Comparison of ENCODE assay signal across 8 mouse cellular contexts in genomic region chr8:94950046-94950445, GRCm38 (mm10). TPM values are rescaled to one million over a fixed set of nuclear protein-coding genes. Genes with fewer than 3 reads are reported as not detected.
DNase-seq lines count a peak whose midpoint lies in the region; ATAC-seq lines count a peak whose summit lies in the region.

No protein-coding gene starts in this region.

- H3K36me3 ChIP-seq in intestine, embryonic 14.5 days (ENCODE audit: control insufficient read depth, insufficient read depth, low read length) = no peaks in the 10 kb centered on the region

- 10% methylated on average over 4 of the region's 4 CpGs for WGBS in intestine, embryonic 14.5 days

- no peak overlapping the region for H3K27ac ChIP-seq in intestine, embryonic 14.5 days (ENCODE audit: low read depth)

- H3K9ac ChIP-seq in intestine, embryonic 14.5 days (ENCODE audit: low read length) = no peak overlapping the region

- ATAC-seq in intestine, embryonic 14.5 days (replicated peaks; ENCODE audit: low FRiP score, low TSS enrichment, low read depth) = peak; percentile 61
- peak; percentile 64 for ATAC-seq in megakaryocyte progenitor cell, adult 5-6 weeks (replicated peaks; ENCODE audit: poor library complexity)

- no peaks in the 10 kb centered on the region for H3K27me3 ChIP-seq in intestine, embryonic 14.5 days (replicated peaks; ENCODE audit: control insufficient read depth, insufficient read depth, low read length)

- no peaks in the 10 kb centered on the region for H3K9me3 ChIP-seq in intestine, embryonic 14.5 days (ENCODE audit: control insufficient read depth, low read length)

- peak; percentile 87 for DNase-seq in adipocyte (ENCODE audit: low spot score)
- DNase-seq in cerebellum, postnatal 36 days = peak; percentile 78 to 84
- peak; percentile 37 to 50 for DNase-seq in gastrocnemius, adult 8-10 months (ENCODE audit: low spot score in 2 of 2)
- DNase-seq in intestine, embryonic 14.5 days (ENCODE audit: low spot score) = peak; percentile 81
- DNase-seq in left cerebral cortex, adult 9 months (ENCODE audit: low spot score in 2 of 2) = peak; percentile 36 to 85
- peak; percentile 83 to 85 for DNase-seq in right cerebral cortex, postnatal 10 days (ENCODE audit: low spot score in 2 of 2)
- DNase-seq in yolk sac, embryonic 10.5 days (ENCODE audit: low spot score) = peak; percentile 66

- H3K4me3 ChIP-seq in intestine, embryonic 14.5 days (ENCODE audit: low read depth, low read length) = no peak overlapping the region

- peaks cover 10% of the 10 kb centered on the region; the same call in 1 of the 2 replicates for H3K4me1 ChIP-seq in intestine, embryonic 14.5 days (replicated peaks; ENCODE audit: control insufficient read depth, insufficient read depth, low read length)

- no peak overlapping the region for H3K4me2 ChIP-seq in intestine, embryonic 14.5 days (ENCODE audit: low read length)

RNA-seq across cellular contexts. Expression of gene Adgrg1, which starts 24.5 kb away (rescaled TPM):
- 10 to 100 TPM; 11.1 to 18.9 (median 12.8) TPM for total RNA-seq in gastrocnemius, adult 8-10 months (2022)
- 23.6 and 26.5 TPM in 2 replicates for polyA plus RNA-seq in intestine, embryonic 14.5 days (2014; fragmentation: Nextera tagmentation; extraction: Ambion mirVana)
- 88.4 and 140 TPM in 2 replicates for total RNA-seq in megakaryocyte progenitor cell, adult 5-6 weeks (2015)
- 48.8 and 85.6 TPM in 2 replicates for total RNA-seq in megakaryocyte progenitor cell, adult 5-6 weeks (2017)

RNA-seq across cellular contexts. Expression of gene Adgrg5, which starts 26.6 kb away (rescaled TPM):
- total RNA-seq in gastrocnemius, adult 8-10 months (2022) = under 1 TPM in 1 of 4 experiments, not detected in 3; 0.09 TPM
- polyA plus RNA-seq in intestine, embryonic 14.5 days (2014; fragmentation: Nextera tagmentation; extraction: Ambion mirVana) = 1.4 and 2.0 TPM in 2 replicates
- 0.17 TPM in 1 of 2 replicates, not detected in the other for total RNA-seq in megakaryocyte progenitor cell, adult 5-6 weeks (2015)
- total RNA-seq in megakaryocyte progenitor cell, adult 5-6 weeks (2017) = not detected in 2 replicates

RNA-seq across cellular contexts. Expression of gene Ccdc102a, which starts 32.1 kb away (rescaled TPM):
- 1 to 10 TPM; 2.5 to 3.5 (median 3.1) TPM for total RNA-seq in gastrocnemius, adult 8-10 months (2022)
- 27.5 and 28.2 TPM in 2 replicates for polyA plus RNA-seq in intestine, embryonic 14.5 days (2014; fragmentation: Nextera tagmentation; extraction: Ambion mirVana)
- 0.25 and 0.32 TPM in 2 replicates for total RNA-seq in megakaryocyte progenitor cell, adult 5-6 weeks (2015)
- total RNA-seq in megakaryocyte progenitor cell, adult 5-6 weeks (2017) = 1.2 and 1.3 TPM in 2 replicates
